Mouse (Mus musculus) CH12.LX (cell line): ENCODE data around the gene Ech1. TPM values are rescaled to one million over a fixed set of nuclear protein-coding genes. Genes with fewer than 3 reads are reported as not detected.

Experiments
- DNase-seq: peaks from one replicate; pipeline ENCODE4 v3.0.0-alpha.2; 2013; ENCODE audit errors: extremely low read depth
- H3K27ac ChIP-seq: 2 replicates; pipeline ENCODE4 v1.5.1; 2012; ENCODE audit warnings: low read depth, mild to moderate bottlenecking, control low read depth, moderate library complexity; ENCODE audit not compliant: insufficient read depth
- H3K27me3 ChIP-seq: replicated peaks from 2 replicates; pipeline ENCODE3; 2012; ENCODE audit warnings: inconsistent platforms
- H3K36me3 ChIP-seq, 2 experiments: replicated peaks in 1 of 2; 2 replicates each; pipeline versions ENCODE3 to v1.6.1; 2012; ENCODE audit warnings: inconsistent platforms in 1 of 2, low read length in 1 of 2, mild to moderate bottlenecking in 1 of 2, mixed read lengths in 1 of 2, moderate library complexity in 1 of 2; ENCODE audit not compliant: control insufficient read depth in 1 of 2, insufficient read depth in 1 of 2
- H3K4me1 ChIP-seq, 2 experiments: 2 replicates each; pipeline ENCODE4 v1.6.1; 2012; ENCODE audit warnings: inconsistent platforms in 1 of 2, moderate library complexity in 1 of 2; ENCODE audit not compliant: insufficient read depth in 2 of 2, control insufficient read depth in 1 of 2
- H3K4me2 ChIP-seq: 2 replicates; pipeline ENCODE4 v1.6.1; 2012; ENCODE audit warnings: low read depth, mild to moderate bottlenecking, control low read depth; ENCODE audit not compliant: poor library complexity, insufficient read depth, severe bottlenecking
- H3K4me3 ChIP-seq, 3 experiments: fragments of 150-350 bp in 1 of 3; sonication (generic) in 1 of 3; replicated peaks in 1 of 3; 2 replicates each; pipeline versions ENCODE3 to v1.5.1; 2011 to 2012; ENCODE audit warnings: low read depth in 2 of 3, low read length in 2 of 3, mild to moderate bottlenecking in 2 of 3, moderate library complexity in 2 of 3, control low read depth in 1 of 3, improper control_type of control experiment in 1 of 3, inconsistent platforms in 1 of 3, mixed read lengths in 1 of 3; ENCODE audit not compliant: poor library complexity in 1 of 3
- H3K79me2 ChIP-seq: replicated peaks from 2 replicates; pipeline ENCODE4 v1.6.1; 2012; ENCODE audit warnings: mild to moderate bottlenecking, moderate library complexity; ENCODE audit not compliant: control insufficient read depth, poor library complexity, insufficient read depth, severe bottlenecking; ENCODE audit errors: extremely low read depth
- H3K9ac ChIP-seq: 2 replicates; pipeline ENCODE4 v1.6.1; 2012; ENCODE audit warnings: low read depth, mild to moderate bottlenecking, control low read depth, moderate library complexity; ENCODE audit not compliant: insufficient read depth
- H3K9me3 ChIP-seq: replicated peaks from 2 replicates; pipeline ENCODE3; 2012; ENCODE audit warnings: low read length, inconsistent platforms, mixed read lengths
- CHD1 ChIP-seq: IDR thresholded peaks from 2 replicates; pipeline ENCODE4 v1.6.1; 2012; ENCODE audit warnings: low read depth, low read length, improper control_type of control experiment, inconsistent platforms
- GABPA ChIP-seq: IDR thresholded peaks from 2 replicates; pipeline ENCODE4 v1.6.1; 2012; ENCODE audit warnings: low read depth, low read length, improper control_type of control experiment, inconsistent platforms; ENCODE audit not compliant: insufficient replicate concordance
- HCFC1 ChIP-seq: IDR thresholded peaks from 2 replicates; pipeline ENCODE4 v1.6.1; 2012; ENCODE audit warnings: low read depth, mild to moderate bottlenecking, inconsistent platforms, low read length, improper control_type of control experiment
- IRF4 ChIP-seq: IDR thresholded peaks from 2 replicates; pipeline ENCODE4 v1.6.1; 2014; ENCODE audit warnings: low read depth, mild to moderate bottlenecking, inconsistent platforms, low read length, improper control_type of control experiment
- JUN ChIP-seq: IDR thresholded peaks from 2 replicates; pipeline ENCODE4 v1.6.1; 2011; ENCODE audit warnings: low read depth, mild to moderate bottlenecking, low read length, improper control_type of control experiment, moderate library complexity; ENCODE audit not compliant: insufficient read depth
- KAT2A ChIP-seq: IDR thresholded peaks from 2 replicates; pipeline ENCODE4 v1.6.1; 2012; ENCODE audit warnings: low read length, improper control_type of control experiment, inconsistent platforms; ENCODE audit not compliant: insufficient replicate concordance
- MAFK ChIP-seq: IDR thresholded peaks from 2 replicates; pipeline ENCODE4 v1.6.1; 2011; ENCODE audit warnings: low read length, improper control_type of control experiment; ENCODE audit not compliant: insufficient replicate concordance
- MAX ChIP-seq: IDR thresholded peaks from 2 replicates; pipeline ENCODE4 v1.6.1; 2011; ENCODE audit warnings: low read length, improper control_type of control experiment
- MAZ ChIP-seq: IDR thresholded peaks from 2 replicates; pipeline ENCODE4 v1.6.1; 2012; ENCODE audit warnings: low read depth, mild to moderate bottlenecking, inconsistent platforms, low read length, improper control_type of control experiment, moderate library complexity
- MXI1 ChIP-seq: IDR thresholded peaks from 2 replicates; pipeline ENCODE4 v1.6.1; 2011; ENCODE audit warnings: mild to moderate bottlenecking, low read depth, low read length, improper control_type of control experiment
- MYC ChIP-seq: IDR thresholded peaks from 2 replicates; pipeline ENCODE4 v1.6.1; 2011; ENCODE audit warnings: low read depth, mild to moderate bottlenecking, improper control_type of control experiment, low read length
- NRF1 ChIP-seq: IDR thresholded peaks from 2 replicates; pipeline ENCODE4 v1.6.1; 2014; ENCODE audit warnings: low read depth, mild to moderate bottlenecking, inconsistent platforms, low read length, improper control_type of control experiment, moderate library complexity
- POLR2AphosphoS2 ChIP-seq: IDR thresholded peaks from 2 replicates; pipeline ENCODE4 v1.6.1; 2011; ENCODE audit warnings: low read depth, low read length, improper control_type of control experiment
- RCOR1 ChIP-seq: conservative IDR thresholded peaks from 2 replicates; pipeline ENCODE4 v1.6.1; 2012; ENCODE audit warnings: low read depth, mild to moderate bottlenecking, inconsistent platforms, low read length, improper control_type of control experiment
- SMC3 ChIP-seq: IDR thresholded peaks from 2 replicates; pipeline ENCODE4 v1.6.1; 2011; ENCODE audit warnings: low read depth, low read length, improper control_type of control experiment
- TBP ChIP-seq: conservative IDR thresholded peaks from 2 replicates; pipeline ENCODE4 v1.6.1; 2011; ENCODE audit warnings: low read depth, low read length, improper control_type of control experiment
- TCF12 ChIP-seq: IDR thresholded peaks from 2 replicates; pipeline ENCODE4 v1.6.1; 2014; ENCODE audit warnings: low read depth, mild to moderate bottlenecking, inconsistent platforms, low read length, improper control_type of control experiment
- USF1 ChIP-seq: IDR thresholded peaks from 2 replicates; pipeline ENCODE4 v1.6.1; 2014; ENCODE audit warnings: low read depth, mild to moderate bottlenecking, inconsistent platforms, low read length, improper control_type of control experiment
- USF2 ChIP-seq: conservative IDR thresholded peaks from 2 replicates; pipeline ENCODE4 v1.6.1; 2011; ENCODE audit warnings: low read depth, low read length, improper control_type of control experiment
- ZC3H11A ChIP-seq: IDR thresholded peaks from 2 replicates; pipeline ENCODE4 v1.6.1; 2012; ENCODE audit warnings: low read depth, mild to moderate bottlenecking, inconsistent platforms, low read length, improper control_type of control experiment
- ZNF384 ChIP-seq: IDR thresholded peaks from 2 replicates; pipeline ENCODE4 v1.6.1; 2012; ENCODE audit warnings: low read depth, low read length, improper control_type of control experiment, inconsistent platforms
- dilution Hi-C: fragments of 300-500 bp; cut with MboI; formaldehyde crosslinking; loops from 2 replicates; pipeline ENCODE4 v1.14.3; 2020; ENCODE audit warnings: low sequenced_read_pairs; ENCODE audit not compliant: extremely low pct_unique_long_range_greater_than_20kb, extremely low pct_ligation_motif_present
- in situ Hi-C: fragments of 300-500 bp; cut with MboI; formaldehyde crosslinking; loops from 3 replicates; pipeline ENCODE4 v1.14.3; 2019; ENCODE audit warnings: low sequenced_read_pairs, low pct_ligation_motif_present, low pct_unique_long_range_greater_than_20kb, mixed read lengths
- polyA plus RNA-seq: library from polyadenylated mRNA; unstranded; fragments of >175 nt; gene quantifications from 2 replicates; pipeline ENCODE4 v1.2.1, GENCODE M21; 2012; ENCODE audit warnings: low read depth; ENCODE audit not compliant: insufficient read length
- total RNA-seq, 2 experiments: library from RNA; depleted of rRNA; stranded (reverse); fragments of 300-350 nt in 1 of 2; fragments of >200 nt in 1 of 2; gene quantifications; 2 replicates each; pipeline ENCODE4 v1.2.3; 2012 to 2014

Ech1 gene
- total and polyA plus RNA-seq, 3 experiments = 67.6 to 124 (median 119) TPM

GRCm38 (mm10) chr7:28850642-28851041, 25.6 kb downstream of the Ech1 start:
- no peak overlapping the region for H3K27ac ChIP-seq
- no peak overlapping the region for H3K9ac ChIP-seq
- dilution Hi-C loops = no loop called here
- H3K4me2 ChIP-seq = no peak overlapping the region
- TF ChIP-seq MAZ = no peak
- TF ChIP-seq USF2 = no peak
- TF ChIP-seq HCFC1 = no peak
- TF ChIP-seq ZC3H11A = no peak
- no peak for TF ChIP-seq IRF4
- TF ChIP-seq MAX = no peak
- no peak for TF ChIP-seq NRF1
- no peak for DNase-seq
- in situ Hi-C loops = no loop called here
- H3K9me3 ChIP-seq = peaks cover 12% of the 10 kb centered on the region
- H3K4me3 ChIP-seq = no peak overlapping the region
- no peaks in the 10 kb centered on the region for H3K27me3 ChIP-seq
- no peaks in the 10 kb centered on the region for H3K79me2 ChIP-seq
- no peaks in the 10 kb centered on the region for H3K4me1 ChIP-seq
- H3K36me3 ChIP-seq = no peaks in the 10 kb centered on the region

DNA sequence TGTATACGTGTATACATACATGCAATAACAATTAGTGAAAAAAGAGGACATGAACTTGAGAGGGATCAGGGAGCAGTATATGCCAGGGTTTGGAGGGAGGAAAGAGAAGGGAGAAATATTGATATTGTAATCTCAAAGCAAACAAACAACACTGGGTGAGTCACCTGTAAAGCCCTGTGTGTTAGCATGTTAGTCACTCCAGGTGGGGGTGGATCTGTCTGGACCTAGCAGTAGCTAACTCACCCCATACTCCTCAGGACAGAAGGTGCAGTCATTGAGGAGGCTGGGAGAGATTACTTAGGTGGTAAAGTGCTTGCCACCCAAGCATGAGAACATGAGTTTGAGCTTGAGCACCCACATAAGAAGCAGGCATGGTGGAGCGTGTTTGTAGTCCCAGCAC, 34.9 kb downstream of the Ech1 start:
- Histone ChIP-seq H3K27me3 (no peaks in the 10 kb centered on the region), H3K9me3 (peaks cover 9% of the 10 kb centered on the region), H3K4me3 (no peak overlapping the region), H3K79me2 (no peaks in the 10 kb centered on the region), H3K4me1 (no peaks in the 10 kb centered on the region), H3K36me3 (no peaks in the 10 kb centered on the region), H3K4me2 (no peak overlapping the region), H3K27ac (no peak overlapping the region), H3K9ac (no peak overlapping the region)
- dilution Hi-C loops (no loop called here), in situ Hi-C loops (no loop called here)
- no peak for DNase-seq
- TF ChIP-seq NRF1 = no peak
- no peak for TF ChIP-seq JUN
- TF ChIP-seq MAX = no peak
- no peak for TF ChIP-seq USF1
- no peak for TF ChIP-seq CHD1
- TF ChIP-seq MAFK = no peak
- TF ChIP-seq POLR2AphosphoS2 = no peak
- TF ChIP-seq SMC3 = no peak
- no peak for TF ChIP-seq GABPA
- no peak for TF ChIP-seq MYC
- TF ChIP-seq RCOR1 = no peak
- TF ChIP-seq IRF4 = no peak
- TF ChIP-seq KAT2A = no peak
- TF ChIP-seq MXI1 = no peak
- no peak for TF ChIP-seq ZNF384
- no peak for TF ChIP-seq TBP
- no peak for TF ChIP-seq TCF12
